Mouse (Mus musculus): Measurements from ENCODE around the gene Shoc2.

GRCm38 (mm10) chr19:53984628-53985027 lies 40.5 kb downstream of the Shoc2 start:
- TF ChIP-seq POLR2A (IDR thresholded peaks at IDR 0.05; ENCODE audit: extremely low read depth, insufficient read depth, low read length) (no peak), CTCF (IDR thresholded peaks at IDR 0.05; ENCODE audit: extremely low read depth, insufficient read depth, low read length) (no peak)

Measured in cortical plate, adult 2 months (tissue).